In the genomic region with DNA sequence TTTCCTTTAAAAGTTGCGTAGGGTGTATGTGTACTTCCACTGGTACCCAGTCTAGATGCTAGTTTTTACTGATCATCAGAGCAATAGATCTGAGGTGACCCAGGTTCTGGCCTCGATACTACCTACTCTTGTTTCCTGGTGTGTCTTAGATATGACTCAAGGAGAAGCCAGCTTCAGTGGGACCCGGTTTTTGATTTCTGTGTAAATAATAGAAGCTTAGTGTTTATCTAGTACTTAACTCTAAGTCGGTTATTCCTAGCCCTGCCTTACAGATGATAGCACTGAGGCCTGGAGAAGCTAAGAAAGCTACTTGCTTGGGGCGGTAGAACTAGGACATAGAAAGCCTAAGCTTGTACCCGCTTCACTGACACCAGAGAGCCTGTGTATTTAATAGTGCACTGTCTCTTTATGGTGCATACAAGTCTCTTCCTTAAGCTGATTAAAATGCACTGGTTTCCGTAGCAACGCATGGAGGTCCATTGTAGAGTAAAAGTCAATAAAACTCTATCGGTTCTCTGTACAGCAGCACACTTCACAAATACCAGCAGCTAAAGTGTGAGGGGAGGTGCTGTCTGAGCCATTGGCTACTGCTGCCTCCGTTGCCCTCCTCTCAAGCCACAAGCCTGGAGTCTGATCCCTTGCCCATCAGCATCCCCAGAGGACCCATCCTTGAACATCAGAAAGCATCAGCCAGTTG, we compare ENCODE assay signal across 12 mouse cellular contexts.
A peak's percentile ranks its signal among the peaks of the same experiment; 100 is the strongest.
DNase-seq lines count a peak whose midpoint lies in the region; ATAC-seq and TF ChIP-seq lines count a peak whose summit lies in the region.
"Had no signal": no experiment of that assay in that cellular context is flagged by ENCODE, and none has a peak within 500 bp of the region (broad histone marks: within the 10 kb centered on the region; RNA-seq: fewer than 3 reads in every experiment).

No protein-coding gene starts in this region.

- peak; percentile 69 for ATAC-seq in forebrain, embryonic 12.5 days (ENCODE audit: low FRiP score)
- peak; percentile 80 for ATAC-seq in hindbrain, postnatal 0 days
- ATAC-seq in neural tube, embryonic 13.5 days (ENCODE audit: low read depth), result peak; percentile 81
- ATAC-seq in granulocyte monocyte progenitor cell, adult 5-6 weeks (replicated peaks; ENCODE audit: poor library complexity, severe bottlenecking), result no peak

- H3K4me3 ChIP-seq in forebrain, embryonic 12.5 days (replicated peaks), result no peak overlapping the region
- no peak overlapping the region for H3K4me3 ChIP-seq in hindbrain, postnatal 0 days (ENCODE audit: low read length)
- H3K4me3 ChIP-seq in neural tube, embryonic 13.5 days, result no peak overlapping the region

- intact Hi-C loops in heart, postnatal 10 days (cut with DNase I), result no loop called here

- H3K4me2 ChIP-seq in forebrain, embryonic 12.5 days, result 0 out of 2 replicates have a peak overlapping the region, but pooled peaks have one; percentile 8
- no peak overlapping the region for H3K4me2 ChIP-seq in hindbrain, postnatal 0 days (ENCODE audit: low read depth, low read length)
- H3K4me2 ChIP-seq in neural tube, embryonic 13.5 days, result peak overlapping the region; percentile 21

- H3K9ac ChIP-seq in forebrain, embryonic 12.5 days, result no peak overlapping the region
- H3K9ac ChIP-seq in hindbrain, postnatal 0 days (replicated peaks; ENCODE audit: low read length), result no peak overlapping the region
- no peak overlapping the region for H3K9ac ChIP-seq in neural tube, embryonic 13.5 days

- H3K9me3 ChIP-seq in forebrain, embryonic 12.5 days, result no peaks in the 10 kb centered on the region
- H3K9me3 ChIP-seq in hindbrain, postnatal 0 days (ENCODE audit: low read length), result no peaks in the 10 kb centered on the region
- no peaks in the 10 kb centered on the region for H3K9me3 ChIP-seq in neural tube, embryonic 13.5 days

- no peaks in the 10 kb centered on the region for H3K36me3 ChIP-seq in forebrain, embryonic 12.5 days (replicated peaks)
- no peaks in the 10 kb centered on the region for H3K36me3 ChIP-seq in hindbrain, postnatal 0 days (ENCODE audit: insufficient read depth, low read length)
- H3K36me3 ChIP-seq in neural tube, embryonic 13.5 days, result no peaks in the 10 kb centered on the region

- TF ChIP-seq CTCF in brain, embryonic 14.5 days (IDR thresholded peaks at IDR 0.05; ENCODE audit: borderline replicate concordance, extremely low read depth, insufficient read depth, insufficient read length), result no peak
- no peak for TF ChIP-seq CTCF in hindbrain, postnatal 0 days (IDR thresholded peaks at IDR 0.05; ENCODE audit: low read depth)

- TF ChIP-seq POLR2A in brain, embryonic 14.5 days (IDR thresholded peaks at IDR 0.05; ENCODE audit: borderline replicate concordance, extremely low read depth, insufficient read depth, insufficient read length, poor library complexity, severe bottlenecking), result no peak

- H3K27me3 ChIP-seq in forebrain, embryonic 12.5 days, result no peaks in the 10 kb centered on the region; the same call in 1 of the 2 replicates
- no peaks in the 10 kb centered on the region for H3K27me3 ChIP-seq in hindbrain, postnatal 0 days (ENCODE audit: insufficient read depth, low read length)
- no peaks in the 10 kb centered on the region for H3K27me3 ChIP-seq in neural tube, embryonic 13.5 days
- H3K27me3 ChIP-seq: CH12.LX had no signal

- DNase-seq in brain, embryonic 14.5 days (ENCODE audit: low read depth), result peak; percentile 82
- DNase-seq in hindbrain, postnatal 0 days (ENCODE audit: low spot score), result peak; percentile 76
- DNase-seq in heart, postnatal 10 days, result no peak
- no peak for DNase-seq in right cerebral cortex, postnatal 14 days
- DNase-seq in heart, adult 9 months (ENCODE audit: low spot score in 2 of 2), result no peak
- DNase-seq: cerebellum, postnatal 14 days; gastrocnemius, postnatal 10 days; kidney, postnatal 36 days had no signal

- 50% methylated on average over 10 of the region's 10 CpGs for WGBS in forebrain, embryonic 12.5 days
- WGBS in hindbrain, postnatal 0 days, result 49% methylated on average over 10 of the region's 10 CpGs
- 44% methylated on average over 10 of the region's 10 CpGs for WGBS in neural tube, embryonic 13.5 days

- 0 out of 2 replicates have a peak overlapping the region, but pooled peaks have one; percentile 9 for H3K27ac ChIP-seq in forebrain, embryonic 12.5 days
- H3K27ac ChIP-seq in hindbrain, postnatal 0 days, result 0 out of 2 replicates have a peak overlapping the region, but pooled peaks have one; percentile 36
- H3K27ac ChIP-seq in neural tube, embryonic 13.5 days (replicated peaks), result peak overlapping the region; percentile 65

- H3K4me1 ChIP-seq in forebrain, embryonic 12.5 days, result peaks cover 44% of the 10 kb centered on the region
- peaks cover 23% of the 10 kb centered on the region for H3K4me1 ChIP-seq in hindbrain, postnatal 0 days (ENCODE audit: insufficient read depth, low read length)
- peaks cover 38% of the 10 kb centered on the region for H3K4me1 ChIP-seq in neural tube, embryonic 13.5 days (replicated peaks)

Comparison
In these comparisons a context has a peak if more than half of its experiments do, and no peak if none do; other contexts are left out.
1. DNase-seq: peak in brain, embryonic 14.5 days (single experiment) and hindbrain, postnatal 0 days (single experiment); none in heart, postnatal 10 days (0 of 2), right cerebral cortex, postnatal 14 days (single experiment) and heart, adult 9 months (0 of 2).
2. H3K27ac ChIP-seq: peak in every context shown above with its lines; median percentile 65 in neural tube, embryonic 13.5 days; 36 in hindbrain, postnatal 0 days; 9 in forebrain, embryonic 12.5 days.